Mouse (Mus musculus) myocyte (in vitro differentiated cells): ENCODE data around the gene Hnrnpr.

Experiments used
- CEBPB ChIP-seq: IDR thresholded peaks from 2 replicates; pipeline ENCODE4 v1.6.1; 2011; ENCODE audit warnings: mild to moderate bottlenecking, moderate library complexity; ENCODE audit not compliant: poor library complexity, insufficient read depth, severe bottlenecking
- E2F4 ChIP-seq: IDR thresholded peaks from one replicate; pipeline ENCODE4 v1.6.1; 2011; ENCODE audit warnings: mild to moderate bottlenecking, control low read depth, moderate library complexity; ENCODE audit not compliant: insufficient read depth
- MAX ChIP-seq: IDR thresholded peaks from one replicate; pipeline ENCODE4 v1.6.1; 2011; ENCODE audit warnings: low read depth, mild to moderate bottlenecking, control low read depth
- MYOG ChIP-seq, 3 experiments: IDR thresholded peaks; one replicate each; pipeline ENCODE4 v1.6.1; 2011; ENCODE audit warnings: control low read depth in 2 of 3, low read depth in 2 of 3, mild to moderate bottlenecking in 2 of 3; ENCODE audit not compliant: insufficient read length in 2 of 3, control insufficient read depth in 1 of 3, insufficient read depth in 1 of 3
- POLR2A ChIP-seq: IDR thresholded peaks from one replicate; pipeline ENCODE4 v1.6.1; 2011; ENCODE audit warnings: low read depth, mild to moderate bottlenecking, control low read depth, moderate library complexity; ENCODE audit not compliant: insufficient read length
- POLR2AphosphoS2 ChIP-seq: IDR thresholded peaks from one replicate; pipeline ENCODE4 v1.6.1; 2011; ENCODE audit warnings: low read depth, control low read depth; ENCODE audit not compliant: insufficient read length
- REST ChIP-seq: IDR thresholded peaks from one replicate; pipeline ENCODE4 v1.6.1; 2011; ENCODE audit warnings: mild to moderate bottlenecking, control low read depth, moderate library complexity; ENCODE audit not compliant: insufficient read depth, insufficient read length
- SRF ChIP-seq: IDR thresholded peaks from one replicate; pipeline ENCODE4 v1.6.1; 2011; ENCODE audit warnings: low read depth; ENCODE audit not compliant: control insufficient read depth, insufficient read length
- TCF12 ChIP-seq: IDR thresholded peaks from one replicate; pipeline ENCODE4 v1.6.1; 2011; ENCODE audit warnings: mild to moderate bottlenecking, control low read depth; ENCODE audit not compliant: poor library complexity, insufficient read depth, severe bottlenecking
- TCF3 ChIP-seq: IDR thresholded peaks from one replicate; pipeline ENCODE4 v1.6.1; 2011; ENCODE audit warnings: low read depth, control low read depth; ENCODE audit not compliant: insufficient read length
- USF1 ChIP-seq: IDR thresholded peaks from one replicate; pipeline ENCODE4 v1.6.1; 2011; ENCODE audit warnings: low read depth, mild to moderate bottlenecking, control low read depth, moderate library complexity

- TF ChIP-seq POLR2A, result no peak
- TF ChIP-seq TCF12, result no peak
- TF ChIP-seq SRF, result no peak
- no peak for TF ChIP-seq CEBPB
- TF ChIP-seq MYOG (IDR thresholded peaks at IDR 0.05; ENCODE audit: control insufficient read depth in 1 of 3, insufficient read depth in 1 of 3, insufficient read length in 2 of 3, low read depth in 2 of 3), result no peak
- no peak for TF ChIP-seq TCF3
- no peak for TF ChIP-seq E2F4
- no peak for TF ChIP-seq POLR2AphosphoS2
- no peak for TF ChIP-seq USF1
- TF ChIP-seq REST, result no peak
- TF ChIP-seq MAX, result no peak
Observed at GRCm38 (mm10) chr4:136308355-136308754, 2.4 kb upstream of the Hnrnpr start.
